Mouse (Mus musculus) lung, embryonic 15.5 days (tissue): ENCODE results near the gene Itga1. TPM values are rescaled to one million over a fixed set of nuclear protein-coding genes. Genes with fewer than 3 reads are reported as not detected.

Source experiments
- ATAC-seq: fragments of 200-750 bp; cut with Nextera tagmentation; 2 replicates; pipeline ENCODE4 v1.8.0; 2017; ENCODE audit warnings: moderate number of reproducible peaks, borderline replicate concordance; ENCODE audit not compliant: low FRiP score, low TSS enrichment; ENCODE audit errors: extremely low read depth
- H3K27ac ChIP-seq: fragments of 300-500 bp; sonication (generic); 2 replicates; pipeline ENCODE4 v1.5.1; 2015; ENCODE audit warnings: moderate library complexity, mild to moderate bottlenecking, inconsistent platforms
- H3K27me3 ChIP-seq: fragments of 300-500 bp; sonication (generic); 2 replicates; pipeline ENCODE4 v1.6.1; 2015; ENCODE audit warnings: inconsistent platforms
- H3K36me3 ChIP-seq: fragments of 300-500 bp; sonication (generic); 2 replicates; pipeline ENCODE4 v1.6.1; 2015; ENCODE audit warnings: inconsistent platforms
- H3K4me1 ChIP-seq: fragments of 300-500 bp; sonication (generic); 2 replicates; pipeline ENCODE4 v1.6.1; 2015; ENCODE audit warnings: inconsistent platforms
- H3K4me2 ChIP-seq: fragments of 300-500 bp; sonication (generic); 2 replicates; pipeline ENCODE4 v1.6.1; 2015; ENCODE audit warnings: inconsistent platforms, mild to moderate bottlenecking, moderate library complexity
- H3K4me3 ChIP-seq: fragments of 300-500 bp; sonication (generic); 2 replicates; pipeline ENCODE4 v1.5.1; 2015; ENCODE audit warnings: mild to moderate bottlenecking, inconsistent platforms
- H3K9ac ChIP-seq: fragments of 300-500 bp; sonication (generic); 2 replicates; pipeline ENCODE4 v1.6.1; 2015; ENCODE audit warnings: inconsistent platforms
- H3K9me3 ChIP-seq: fragments of 300-500 bp; sonication (generic); 2 replicates; pipeline ENCODE4 v1.6.1; 2016; ENCODE audit warnings: inconsistent platforms
- WGBS: fragments of 180-500 bp; shearing (Covaris S2); methylation state at CpG from one replicate; pipeline ENCODE4 v1.1.7; 2015; 5-methylcytosine and 5-hydroxymethylcytosine counted together
- polyA plus RNA-seq: library from polyadenylated mRNA; unstranded; fragments of >200 nt; fragmentation: Nextera tagmentation; extraction: Ambion mirVana; gene quantifications from 2 replicates; pipeline ENCODE4 v1.2.1, GENCODE M21; 2015

Itga1 gene
- polyA plus RNA-seq, 1 experiment from 2014 or later, result 35.5 TPM

DNA sequence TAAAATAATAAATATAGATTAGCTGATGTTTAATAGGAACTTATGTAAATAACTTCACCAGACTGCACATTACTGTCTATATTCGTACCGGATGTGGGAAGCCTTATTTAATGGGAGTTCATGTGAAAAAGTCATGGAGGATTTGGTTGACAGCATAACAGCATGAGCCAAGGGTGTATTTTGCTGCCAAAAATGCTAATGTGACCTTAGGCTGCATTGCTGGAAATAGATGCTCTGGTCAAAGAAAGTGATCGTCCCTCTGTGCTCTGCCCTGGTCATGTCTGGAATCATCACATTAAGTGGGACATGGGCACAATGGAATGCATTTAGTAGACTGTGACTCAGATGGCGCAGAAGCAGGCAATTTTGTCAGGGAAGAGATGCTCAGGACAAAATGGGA is 64.5 kb downstream of the Itga1 start:
- Histone ChIP-seq H3K36me3 (no peaks in the 10 kb centered on the region), H3K27ac (no peak overlapping the region), H3K4me2 (no peak overlapping the region), H3K27me3 (no peaks in the 10 kb centered on the region), H3K9ac (no peak overlapping the region), H3K4me1 (0 out of 2 replicates have a peak, but pooled peaks cover 2% of the 10 kb centered on the region), H3K4me3 (no peak overlapping the region), H3K9me3 (no peaks in the 10 kb centered on the region)
- ATAC-seq, result peak; percentile 74; the same call in 1 of the 2 replicates
- 56% methylated on average over 4 of the region's 4 CpGs for WGBS

- peaks cover 5% of the 10 kb centered on the region for H3K4me1 ChIP-seq
- no peak for ATAC-seq
- no peak overlapping the region for H3K9ac ChIP-seq
- no peak overlapping the region for H3K27ac ChIP-seq
- H3K9me3 ChIP-seq, result no peaks in the 10 kb centered on the region
- no peaks in the 10 kb centered on the region for H3K27me3 ChIP-seq
- no peak overlapping the region for H3K4me3 ChIP-seq
- WGBS, result 43% methylated on average over 8 of the region's 8 CpGs
- no peaks in the 10 kb centered on the region for H3K36me3 ChIP-seq
- H3K4me2 ChIP-seq, result no peak overlapping the region
Observed at GRCm38 (mm10) chr13:115035387-115035786, 66.4 kb downstream of the Itga1 start.

DNA sequence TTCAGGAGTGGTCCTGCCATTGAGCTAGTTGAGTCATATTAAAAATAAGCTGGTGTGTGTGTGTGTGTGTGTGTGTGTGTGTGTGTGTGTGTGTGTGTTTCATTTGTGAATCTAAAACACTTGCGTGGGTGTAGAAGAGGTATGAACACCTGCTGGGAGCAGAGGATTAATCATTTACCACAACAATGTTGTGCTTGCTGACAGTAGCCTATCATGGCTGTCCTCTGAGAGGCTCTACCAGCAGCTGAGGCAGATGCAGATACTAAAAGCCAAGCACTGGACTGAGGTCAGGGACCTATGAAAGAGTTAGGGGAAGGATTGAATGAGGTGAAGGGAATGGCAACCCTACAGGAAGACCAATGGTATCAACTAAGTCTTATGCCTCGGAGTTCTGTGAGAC is 68.6 kb downstream of the Itga1 start:
- WGBS, result 71% methylated on average over 2 of the region's 2 CpGs
- Histone ChIP-seq H3K9ac (no peak overlapping the region), H3K27ac (no peak overlapping the region), H3K9me3 (no peaks in the 10 kb centered on the region), H3K4me2 (no peak overlapping the region), H3K4me1 (peaks cover 5% of the 10 kb centered on the region), H3K36me3 (no peaks in the 10 kb centered on the region), H3K4me3 (no peak overlapping the region), H3K27me3 (no peaks in the 10 kb centered on the region)
- no peak for ATAC-seq

- 63% methylated on average over 17 of the region's 17 CpGs for WGBS
- ATAC-seq, result no peak
- peak overlapping the region; percentile 59 for H3K27ac ChIP-seq
- H3K4me2 ChIP-seq, result no peak overlapping the region
- H3K9me3 ChIP-seq, result no peaks in the 10 kb centered on the region
- H3K27me3 ChIP-seq, result no peaks in the 10 kb centered on the region
- peaks cover 5% of the 10 kb centered on the region for H3K4me1 ChIP-seq
- H3K9ac ChIP-seq, result no peak overlapping the region
- H3K36me3 ChIP-seq, result no peaks in the 10 kb centered on the region
- no peak overlapping the region for H3K4me3 ChIP-seq
Observed at GRCm38 (mm10) chr13:115031177-115032000, 70.4 kb downstream of the Itga1 start.

- no peak for ATAC-seq
- Histone ChIP-seq H3K27ac (no peak overlapping the region), H3K27me3 (no peaks in the 10 kb centered on the region), H3K9ac (no peak overlapping the region), H3K4me2 (no peak overlapping the region), H3K4me1 (no peaks in the 10 kb centered on the region), H3K9me3 (no peaks in the 10 kb centered on the region), H3K4me3 (no peak overlapping the region), H3K36me3 (no peaks in the 10 kb centered on the region)
- WGBS, result 83% methylated on average over 3 of the region's 3 CpGs
Observed at GRCm38 (mm10) chr13:115025394-115025793, 76.4 kb downstream of the Itga1 start.

DNA sequence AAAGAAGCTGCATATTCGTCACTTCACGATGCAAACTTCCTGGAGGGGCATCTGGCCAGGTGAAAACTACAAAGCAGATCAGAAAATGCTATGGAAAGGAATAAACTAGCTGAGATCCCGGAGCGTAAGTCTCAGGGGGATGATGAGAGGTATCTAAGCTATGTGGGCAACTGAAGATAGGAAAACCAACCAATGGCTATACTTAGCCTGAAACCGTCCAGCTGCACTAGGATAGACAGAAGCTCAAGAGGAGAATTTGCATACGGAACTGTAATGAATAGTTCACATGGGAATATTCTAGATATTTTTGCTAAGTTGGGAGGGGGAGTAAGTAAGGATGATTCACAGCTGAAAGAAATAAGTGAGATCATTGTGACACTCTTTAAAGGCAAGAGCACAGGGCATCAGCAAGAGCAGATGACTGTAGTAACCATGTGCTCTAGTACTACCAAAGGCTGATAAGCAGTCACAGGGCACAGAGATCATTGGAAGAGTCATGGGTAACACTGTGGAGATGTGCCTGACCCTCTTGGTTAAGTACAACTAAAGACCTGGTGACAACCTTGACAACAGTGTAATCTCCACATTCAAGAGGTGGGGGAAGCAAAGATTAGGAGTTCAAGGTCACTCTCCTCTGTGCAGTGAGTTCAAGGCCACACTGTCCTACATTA is 79.5 kb downstream of the Itga1 start:
- Histone ChIP-seq H3K27me3 (no peaks in the 10 kb centered on the region), H3K27ac (no peak overlapping the region), H3K4me1 (no peaks in the 10 kb centered on the region), H3K4me2 (no peak overlapping the region), H3K36me3 (no peaks in the 10 kb centered on the region), H3K9ac (no peak overlapping the region), H3K9me3 (no peaks in the 10 kb centered on the region), H3K4me3 (no peak overlapping the region)
- WGBS, result 84% methylated on average over 6 of the region's 6 CpGs
- no peak for ATAC-seq

DNA sequence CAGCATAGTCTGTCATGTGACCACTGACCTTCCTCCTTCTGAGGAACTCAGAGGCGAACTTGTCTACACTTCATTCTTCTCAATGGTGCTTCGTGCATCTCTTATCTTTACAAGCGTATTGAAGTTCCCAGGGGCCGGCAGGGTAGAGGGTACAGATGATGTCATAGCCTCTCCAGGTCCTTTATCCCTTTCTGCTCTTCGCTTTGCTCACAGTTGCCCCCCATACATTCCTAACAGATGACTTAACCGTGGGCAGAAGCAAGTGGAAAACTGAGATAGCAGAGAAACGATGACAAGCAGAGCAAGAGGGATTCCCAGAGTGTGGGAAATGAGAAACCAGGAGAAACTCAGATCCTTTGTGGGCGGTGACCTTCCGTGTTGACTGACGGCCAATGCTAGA is 80.4 kb downstream of the Itga1 start:
- no peaks in the 10 kb centered on the region for H3K27me3 ChIP-seq
- H3K9me3 ChIP-seq, result no peaks in the 10 kb centered on the region
- ATAC-seq, result 0 out of 2 replicates have a peak, but pooled peaks have one; percentile 19
- WGBS, result 41% methylated on average over 10 of the region's 10 CpGs
- no peak overlapping the region for H3K4me2 ChIP-seq
- H3K9ac ChIP-seq, result no peak overlapping the region
- H3K4me3 ChIP-seq, result no peak overlapping the region
- no peaks in the 10 kb centered on the region for H3K36me3 ChIP-seq
- H3K27ac ChIP-seq, result no peak overlapping the region
- H3K4me1 ChIP-seq, result no peaks in the 10 kb centered on the region

GRCm38 (mm10) chr13:115020727-115021126 is 81.0 kb downstream of the Itga1 start:
- H3K4me3 ChIP-seq, result no peak overlapping the region
- no peaks in the 10 kb centered on the region for H3K9me3 ChIP-seq
- 85% methylated on average over 4 of the region's 4 CpGs for WGBS
- no peak overlapping the region for H3K9ac ChIP-seq
- H3K27ac ChIP-seq, result no peak overlapping the region
- no peak for ATAC-seq
- no peaks in the 10 kb centered on the region for H3K4me1 ChIP-seq
- H3K27me3 ChIP-seq, result no peaks in the 10 kb centered on the region
- no peak overlapping the region for H3K4me2 ChIP-seq
- no peaks in the 10 kb centered on the region for H3K36me3 ChIP-seq

DNA sequence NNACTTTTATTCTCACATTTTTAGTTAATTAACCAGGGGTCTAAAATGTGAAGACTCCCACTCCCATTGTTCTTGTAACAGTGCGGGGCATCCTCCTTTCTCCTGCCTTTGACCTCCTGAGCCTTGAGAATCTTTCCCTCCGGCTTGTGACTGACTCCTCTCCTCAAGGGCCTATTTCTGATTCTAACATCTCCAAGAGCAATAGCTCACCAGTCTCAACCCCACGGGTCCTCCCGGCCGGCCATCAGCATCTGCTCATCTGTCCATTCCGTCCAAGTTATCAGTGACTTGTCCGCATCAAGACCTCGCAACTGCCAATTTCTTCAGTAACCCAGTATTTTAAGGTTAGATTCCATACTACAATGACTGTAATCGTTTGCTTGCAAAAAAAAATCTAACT is 84.2 kb downstream of the Itga1 start:
- Histone ChIP-seq H3K4me1 (no peaks in the 10 kb centered on the region), H3K36me3 (no peaks in the 10 kb centered on the region), H3K9me3 (no peaks in the 10 kb centered on the region), H3K27ac (no peak overlapping the region), H3K4me3 (no peak overlapping the region), H3K27me3 (no peaks in the 10 kb centered on the region), H3K9ac (no peak overlapping the region), H3K4me2 (no peak overlapping the region)
- 86% methylated on average over 9 of the region's 9 CpGs for WGBS
- ATAC-seq, result no peak

DNA sequence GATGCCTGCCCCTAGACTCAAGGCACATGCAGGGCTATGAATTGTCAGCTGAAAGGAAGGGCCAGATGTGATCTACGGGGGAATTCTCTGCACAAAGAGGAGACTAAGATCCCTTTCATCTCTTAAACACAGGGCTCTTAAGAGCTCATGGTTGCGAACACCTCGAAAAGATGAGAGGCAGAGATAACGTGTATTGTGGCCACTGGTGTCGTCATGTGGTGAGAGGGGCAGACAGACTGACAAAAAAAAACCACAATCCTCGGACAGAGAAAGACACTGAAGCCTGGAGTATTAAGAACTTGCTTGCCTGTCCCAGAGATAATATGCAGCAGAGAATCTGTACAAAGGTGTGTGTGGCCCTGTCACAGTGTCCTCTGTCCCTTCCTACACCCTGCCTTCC is 90.2 kb downstream of the Itga1 start:
- 52% methylated on average over 6 of the region's 6 CpGs for WGBS
- Histone ChIP-seq H3K4me3 (no peak overlapping the region), H3K27ac (no peak overlapping the region), H3K4me1 (no peaks in the 10 kb centered on the region), H3K9me3 (no peaks in the 10 kb centered on the region), H3K27me3 (no peaks in the 10 kb centered on the region), H3K36me3 (no peaks in the 10 kb centered on the region), H3K4me2 (no peak overlapping the region), H3K9ac (no peak overlapping the region)
- no peak for ATAC-seq

DNA sequence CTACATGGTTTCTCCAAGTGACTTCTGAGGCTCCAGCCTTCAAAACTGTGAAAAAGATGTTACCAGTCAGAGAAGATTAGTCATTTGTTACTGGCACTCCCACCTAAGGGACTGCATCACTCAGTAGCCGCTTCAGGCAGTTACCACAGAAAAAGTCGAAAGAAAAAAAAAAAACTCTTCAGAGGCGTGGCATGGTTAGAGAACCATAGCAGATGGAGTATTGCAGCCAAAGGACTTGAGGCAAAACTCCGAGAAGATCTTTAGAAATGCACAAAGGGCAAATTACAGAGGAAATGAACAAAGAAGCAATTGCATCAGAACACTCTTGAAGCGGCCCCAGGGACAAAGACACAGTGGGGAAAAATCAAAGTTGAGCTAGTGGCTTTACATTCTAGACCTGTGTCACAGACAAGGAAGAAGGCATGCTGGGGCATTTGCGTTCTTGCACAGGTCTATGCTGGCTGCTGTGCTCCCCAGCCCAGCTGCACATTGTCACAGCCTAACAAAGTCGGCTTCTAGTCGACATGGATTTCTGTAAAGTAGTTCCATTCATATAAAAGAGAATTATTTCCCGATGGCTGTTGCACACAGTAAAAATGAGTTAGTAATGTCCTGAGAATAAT is 95.4 kb downstream of the Itga1 start:
- H3K27me3 ChIP-seq, result no peaks in the 10 kb centered on the region
- peaks cover 8% of the 10 kb centered on the region; the same call in 1 of the 2 replicates for H3K4me1 ChIP-seq
- no peak for ATAC-seq
- no peaks in the 10 kb centered on the region for H3K9me3 ChIP-seq
- no peak overlapping the region for H3K9ac ChIP-seq
- no peak overlapping the region for H3K4me2 ChIP-seq
- H3K27ac ChIP-seq, result no peak overlapping the region
- peaks cover 2% of the 10 kb centered on the region; the same call in 1 of the 2 replicates for H3K36me3 ChIP-seq
- WGBS, result 52% methylated on average over 9 of the region's 9 CpGs
- no peak overlapping the region for H3K4me3 ChIP-seq

DNA sequence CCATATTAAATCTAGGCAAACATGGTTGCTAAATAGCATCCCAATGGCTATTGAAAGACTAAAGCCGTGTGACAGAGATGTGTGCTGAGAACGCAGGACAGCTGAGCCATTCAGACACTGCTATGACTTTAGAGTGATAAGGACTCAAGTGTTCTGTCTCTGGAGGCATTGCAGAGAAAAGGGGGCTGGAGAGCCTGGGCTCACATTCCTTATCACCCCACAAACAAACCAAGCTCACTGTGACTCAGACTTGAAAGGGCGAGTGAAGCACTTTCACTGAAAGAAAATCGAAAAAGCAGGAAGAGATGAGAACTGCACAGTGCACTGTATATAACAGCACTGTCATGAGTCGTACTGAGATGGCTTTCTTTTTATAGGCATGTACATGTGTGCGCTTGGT is 96.4 kb downstream of the Itga1 start:
- Histone ChIP-seq H3K4me2 (no peak overlapping the region), H3K27ac (no peak overlapping the region), H3K4me1 (peaks cover 8% of the 10 kb centered on the region; the same call in 1 of the 2 replicates), H3K27me3 (no peaks in the 10 kb centered on the region), H3K9ac (no peak overlapping the region), H3K9me3 (no peaks in the 10 kb centered on the region), H3K4me3 (no peak overlapping the region), H3K36me3 (peaks cover 3% of the 10 kb centered on the region; the same call in 1 of the 2 replicates)
- ATAC-seq, result no peak
- 44% methylated on average over 6 of the region's 6 CpGs for WGBS
